Mouse (Mus musculus) ES-E14 (cell line): ENCODE results near the gene Slc25a48. TPM values are rescaled to one million over a fixed set of nuclear protein-coding genes. Genes with fewer than 3 reads are reported as not detected.

Source experiments
- DNase-seq: peaks from one replicate; pipeline ENCODE4 v3.0.0-alpha.2; 2013; ENCODE audit warnings: low read depth, low spot score
- H3K27ac ChIP-seq: 2 replicates; pipeline ENCODE4 v1.5.1; 2012; ENCODE audit warnings: low read depth, mild to moderate bottlenecking, low read length, moderate library complexity, mixed read lengths; ENCODE audit not compliant: poor library complexity, insufficient read depth, severe bottlenecking
- H3K36me3 ChIP-seq: 2 replicates; pipeline ENCODE4 v1.6.1; 2012; ENCODE audit warnings: mild to moderate bottlenecking, low read length, moderate library complexity, mixed read lengths; ENCODE audit not compliant: control insufficient read depth, poor library complexity, insufficient read depth, severe bottlenecking
- H3K4me1 ChIP-seq, 2 experiments: fragments of 150-350 bp in 1 of 2; sonication (generic) in 1 of 2; 2 replicates each; pipeline ENCODE4 v1.6.1; 2012; ENCODE audit warnings: low read length in 2 of 2, mild to moderate bottlenecking in 1 of 2, mixed read lengths in 1 of 2; ENCODE audit not compliant: control insufficient read depth in 2 of 2, insufficient read depth in 2 of 2, poor library complexity in 1 of 2
- H3K4me3 ChIP-seq, 2 experiments: fragments of 150-350 bp in 1 of 2; sonication (generic) in 1 of 2; 2 replicates each; pipeline ENCODE4 v1.5.1; 2012; ENCODE audit warnings: low read length in 2 of 2, low read depth in 1 of 2, mild to moderate bottlenecking in 1 of 2, mixed read lengths in 1 of 2; ENCODE audit not compliant: insufficient read depth in 1 of 2, poor library complexity in 1 of 2, severe bottlenecking in 1 of 2
- H3K9ac ChIP-seq: 2 replicates; pipeline ENCODE4 v1.6.1; 2012; ENCODE audit warnings: low read depth, mild to moderate bottlenecking, low read length, mixed read lengths; ENCODE audit not compliant: poor library complexity, insufficient read depth, severe bottlenecking
- H3K9me3 ChIP-seq: fragments of 150-350 bp; sonication (generic); 2 replicates; pipeline ENCODE4 v1.6.1; 2012; ENCODE audit warnings: low read depth, mild to moderate bottlenecking, low read length; ENCODE audit not compliant: control insufficient read depth, insufficient read depth
- CHD2 ChIP-seq: IDR thresholded peaks from 2 replicates; pipeline ENCODE4 v1.6.1; 2014; ENCODE audit warnings: mild to moderate bottlenecking, low read depth, low read length, inconsistent platforms
- HCFC1 ChIP-seq: IDR thresholded peaks from 2 replicates; pipeline ENCODE4 v1.6.1; 2012; ENCODE audit warnings: low read length, inconsistent platforms, borderline replicate concordance; ENCODE audit not compliant: insufficient read depth
- MAFK ChIP-seq: IDR thresholded peaks from 2 replicates; pipeline ENCODE4 v1.6.1; 2014; ENCODE audit warnings: mild to moderate bottlenecking, low read depth, low read length, inconsistent platforms; ENCODE audit not compliant: insufficient read depth
- ZC3H11A ChIP-seq: IDR thresholded peaks from 2 replicates; pipeline ENCODE4 v1.6.1; 2012; ENCODE audit warnings: low read depth, mild to moderate bottlenecking, inconsistent platforms, low read length, borderline replicate concordance
- ZNF384 ChIP-seq: IDR thresholded peaks from 2 replicates; pipeline ENCODE4 v1.6.1; 2012; ENCODE audit warnings: low read depth, low read length, inconsistent platforms
- in situ Hi-C, 2 experiments: fragments of 600-800 bp; cut with MboI; formaldehyde crosslinking; loops; one replicate each; pipeline ENCODE4 v1.15.1; 2025; ENCODE audit warnings: low sequenced_read_pairs in 2 of 2, inconsistent platforms in 1 of 2; ENCODE audit not compliant: unreplicated experiment in 2 of 2
- total RNA-seq: library from RNA; depleted of rRNA; stranded (reverse); fragments of 300-350 nt; gene quantifications from 2 replicates; pipeline ENCODE4 v1.2.3, GENCODE M21; 2012

Slc25a48 gene
- total RNA-seq, 1 experiment, result 0.49 TPM

DNA sequence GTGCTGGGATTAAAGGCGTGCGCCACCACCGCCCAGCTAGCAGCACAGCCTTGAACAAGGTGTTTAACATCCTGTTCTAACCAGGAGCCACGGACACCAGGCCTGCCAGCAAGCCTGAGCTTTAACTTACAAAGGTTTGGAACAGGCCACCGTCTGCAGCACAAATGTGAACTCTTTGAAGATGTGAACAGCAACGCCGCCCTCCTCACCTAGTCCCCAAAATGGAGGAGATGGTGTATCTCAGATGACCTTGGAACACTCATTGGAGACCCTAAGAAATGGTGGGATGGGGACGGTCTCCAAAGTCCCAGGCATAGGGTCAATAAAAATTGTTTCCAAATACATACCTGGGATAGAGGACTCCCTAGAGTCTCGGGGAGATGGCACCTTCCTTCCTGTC, 34.5 kb downstream of the Slc25a48 start:
- Histone ChIP-seq H3K4me3 (no peak overlapping the region), H3K27ac (no peak overlapping the region), H3K4me1 (no peaks in the 10 kb centered on the region), H3K36me3 (no peaks in the 10 kb centered on the region), H3K9me3 (no peaks in the 10 kb centered on the region), H3K9ac (no peak overlapping the region)
- in situ Hi-C loops, result no loop called here
- TF ChIP-seq HCFC1 (no peak), ZC3H11A (no peak), MAFK (no peak), CHD2 (no peak), ZNF384 (no peak)
- no peak for DNase-seq

GRCm38 (mm10) chr13:56475363-56475762, 37.2 kb downstream of the Slc25a48 start:
- in situ Hi-C loops, result loop anchor here in 1 of 2 experiments (25.0 kb wide), 1 partner anchor 787 kb away; no protein-coding TSS in a partner anchor
- peak; percentile 95 for TF ChIP-seq ZC3H11A
- no peak for TF ChIP-seq HCFC1
- no peak overlapping the region for H3K9ac ChIP-seq

DNA sequence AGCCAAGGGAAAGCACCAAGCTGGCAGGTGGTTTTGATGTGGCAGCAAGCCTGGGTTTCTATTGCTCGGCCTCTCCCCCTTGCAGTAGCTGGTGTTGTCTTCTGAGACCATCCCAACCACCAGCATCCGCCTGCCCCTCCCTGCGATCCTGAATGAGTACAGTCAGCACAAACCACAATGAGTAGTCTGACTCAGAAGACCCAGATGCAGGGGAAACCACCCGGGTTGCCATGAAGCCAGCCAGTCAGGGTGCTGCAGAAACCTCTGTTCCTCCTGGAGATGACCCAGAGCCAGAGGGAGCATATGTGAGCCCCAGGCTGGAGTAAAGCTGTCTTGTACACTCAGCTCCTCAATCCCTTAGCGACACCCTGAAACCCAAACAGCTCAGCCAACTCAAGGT, 38.6 kb downstream of the Slc25a48 start:
- no peak for DNase-seq
- H3K4me1 ChIP-seq, result no peaks in the 10 kb centered on the region
- in situ Hi-C loops, result loop anchor here in 1 of 2 experiments (25.0 kb wide), 1 partner anchor 786 kb away; no protein-coding TSS in a partner anchor
- H3K9ac ChIP-seq, result no peak overlapping the region
- no peaks in the 10 kb centered on the region for H3K36me3 ChIP-seq
- no peaks in the 10 kb centered on the region for H3K9me3 ChIP-seq
- no peak overlapping the region for H3K27ac ChIP-seq
- no peak overlapping the region for H3K4me3 ChIP-seq
- no peak for TF ChIP-seq CHD2
- TF ChIP-seq ZC3H11A, result no peak
- TF ChIP-seq MAFK, result no peak
- no peak for TF ChIP-seq HCFC1
- TF ChIP-seq ZNF384, result no peak

More at GRCm38 (mm10) chr13:56475363-56475762, 37.2 kb downstream of the Slc25a48 start:
- DNase-seq, result peak; percentile 34
- H3K4me1 ChIP-seq, result no peaks in the 10 kb centered on the region
- no peaks in the 10 kb centered on the region for H3K9me3 ChIP-seq
- H3K4me3 ChIP-seq, result no peak overlapping the region
- H3K27ac ChIP-seq, result no peak overlapping the region
- H3K36me3 ChIP-seq, result no peaks in the 10 kb centered on the region

DNA sequence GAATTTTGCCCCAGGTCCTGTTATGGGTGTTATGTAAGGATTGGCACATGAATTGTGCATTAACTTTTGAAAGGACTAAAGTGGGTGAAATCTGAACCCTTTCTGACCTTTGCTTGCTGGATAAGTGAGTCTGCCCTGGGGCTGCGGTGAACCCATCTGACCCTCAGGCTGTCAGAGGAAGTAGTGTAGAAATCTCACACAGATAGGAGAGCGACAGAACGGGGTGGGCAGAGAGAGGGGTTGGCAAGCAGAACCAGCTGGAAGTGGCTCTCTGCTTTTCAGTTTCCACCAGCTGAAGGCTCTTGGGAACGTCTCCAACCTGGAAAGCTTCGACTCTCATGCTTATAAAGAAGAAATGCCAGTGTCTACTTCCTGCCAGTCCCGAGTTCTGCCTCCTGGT, 39.1 kb downstream of the Slc25a48 start:
- in situ Hi-C loops, result loop anchor here in 1 of 2 experiments (25.0 kb wide), 1 partner anchor 785 kb away; no protein-coding TSS in a partner anchor
- no peak overlapping the region for H3K9ac ChIP-seq
- no peaks in the 10 kb centered on the region for H3K36me3 ChIP-seq
- DNase-seq, result no peak
- H3K9me3 ChIP-seq, result no peaks in the 10 kb centered on the region
- H3K4me1 ChIP-seq, result no peaks in the 10 kb centered on the region
- no peak overlapping the region for H3K4me3 ChIP-seq
- TF ChIP-seq MAFK (no peak), CHD2 (no peak), HCFC1 (no peak), ZNF384 (no peak), ZC3H11A (no peak)
- no peak overlapping the region for H3K27ac ChIP-seq

DNA sequence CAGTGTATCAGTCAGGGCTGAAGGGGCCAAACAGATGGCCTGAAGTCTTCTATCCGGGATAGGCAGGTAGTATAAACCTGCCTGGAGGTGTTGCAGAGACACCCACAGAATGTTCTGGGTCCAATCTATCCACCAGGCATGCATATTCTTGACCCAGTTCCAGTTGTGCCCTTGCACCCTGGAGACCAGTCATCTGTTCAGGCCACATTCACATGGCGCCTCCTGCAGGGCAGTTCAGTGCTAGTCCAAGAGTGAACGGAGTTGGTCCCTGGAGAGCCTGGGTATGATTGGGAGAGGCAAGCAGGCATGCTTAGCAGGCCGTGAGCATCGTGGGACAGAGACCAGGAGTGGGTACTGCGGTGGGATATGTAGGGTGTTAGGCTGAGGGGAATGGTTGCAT, 39.9 kb downstream of the Slc25a48 start:
- H3K4me3 ChIP-seq, result no peak overlapping the region
- no peak overlapping the region for H3K9ac ChIP-seq
- in situ Hi-C loops, result loop anchor here in 1 of 2 experiments (25.0 kb wide), 1 partner anchor 784 kb away; no protein-coding TSS in a partner anchor
- DNase-seq, result no peak
- TF ChIP-seq ZC3H11A, result no peak
- no peak for TF ChIP-seq HCFC1
- no peak for TF ChIP-seq MAFK
- TF ChIP-seq CHD2, result no peak
- TF ChIP-seq ZNF384, result no peak
- H3K4me1 ChIP-seq, result no peaks in the 10 kb centered on the region
- no peak overlapping the region for H3K27ac ChIP-seq
- no peaks in the 10 kb centered on the region for H3K36me3 ChIP-seq
- no peaks in the 10 kb centered on the region for H3K9me3 ChIP-seq
